Mouse (Mus musculus) testis, adult 2 months (tissue): ENCODE results near the gene Lin7c. TPM values are rescaled to one million over a fixed set of nuclear protein-coding genes. Genes with fewer than 3 reads are reported as not detected.
A peak's percentile ranks its signal among the peaks of the same experiment; 100 is the strongest.

Source experiments
- H3K27ac ChIP-seq: fragments of 200-500 bp; 2 replicates; pipeline ENCODE4 v1.5.1; 2012; ENCODE audit warnings: low read depth, low read length; ENCODE audit not compliant: control insufficient read depth, insufficient read depth
- H3K27me3 ChIP-seq: fragments of 200-500 bp; 2 replicates; pipeline ENCODE4 v1.6.1; 2012; ENCODE audit warnings: mild to moderate bottlenecking, low read length, moderate library complexity; ENCODE audit not compliant: control insufficient read depth, insufficient read depth
- H3K36me3 ChIP-seq: fragments of 200-500 bp; 2 replicates; pipeline ENCODE4 v1.6.1; 2012; ENCODE audit warnings: mild to moderate bottlenecking, low read length; ENCODE audit not compliant: control insufficient read depth, insufficient read depth
- H3K4me1 ChIP-seq: fragments of 200-500 bp; 2 replicates; pipeline ENCODE4 v1.6.1; 2012; ENCODE audit warnings: low read length; ENCODE audit not compliant: control insufficient read depth, insufficient read depth
- H3K4me3 ChIP-seq: fragments of 200-500 bp; 2 replicates; pipeline ENCODE4 v1.5.1; 2012; ENCODE audit warnings: low read depth, mild to moderate bottlenecking, low read length, moderate library complexity, mixed read lengths; ENCODE audit not compliant: control insufficient read depth
- CTCF ChIP-seq: fragments of 200-500 bp; IDR thresholded peaks from 2 replicates; pipeline ENCODE4 v1.5.1; 2012; ENCODE audit warnings: low read depth, mild to moderate bottlenecking, inconsistent platforms, low read length, moderate library complexity; ENCODE audit not compliant: control insufficient read depth, insufficient read depth, insufficient replicate concordance
- POLR2A ChIP-seq: fragments of 200-500 bp; IDR thresholded peaks from 2 replicates; pipeline ENCODE4 v1.6.1; 2012; ENCODE audit warnings: low read depth, mild to moderate bottlenecking, inconsistent platforms, low read length, moderate library complexity; ENCODE audit not compliant: control insufficient read depth
- polyA plus RNA-seq: library from polyadenylated mRNA; depleted of rRNA; stranded (reverse); fragments of >200 nt; gene quantifications from 2 replicates; pipeline ENCODE4 v1.2.3, GENCODE M21; 2012

Lin7c gene
- polyA plus RNA-seq, 1 experiment = 7.7 TPM

GRCm38 (mm10) chr2:109881111-109881510, 9.5 kb upstream of the Lin7c start:
- TF ChIP-seq CTCF = no peak
- no peak for TF ChIP-seq POLR2A
- H3K4me1 ChIP-seq = no peaks in the 10 kb centered on the region
- H3K27ac ChIP-seq = no peak overlapping the region
- H3K36me3 ChIP-seq = no peaks in the 10 kb centered on the region
- no peak overlapping the region for H3K4me3 ChIP-seq
- H3K27me3 ChIP-seq = no peaks in the 10 kb centered on the region

- Histone ChIP-seq H3K27me3 (no peaks in the 10 kb centered on the region), H3K36me3 (no peaks in the 10 kb centered on the region), H3K4me1 (no peaks in the 10 kb centered on the region), H3K4me3 (no peak overlapping the region), H3K27ac (no peak overlapping the region)
- TF ChIP-seq CTCF (no peak), POLR2A (no peak)
Observed at GRCm38 (mm10) chr2:109881625-109882024, 9.0 kb upstream of the Lin7c start.

DNA sequence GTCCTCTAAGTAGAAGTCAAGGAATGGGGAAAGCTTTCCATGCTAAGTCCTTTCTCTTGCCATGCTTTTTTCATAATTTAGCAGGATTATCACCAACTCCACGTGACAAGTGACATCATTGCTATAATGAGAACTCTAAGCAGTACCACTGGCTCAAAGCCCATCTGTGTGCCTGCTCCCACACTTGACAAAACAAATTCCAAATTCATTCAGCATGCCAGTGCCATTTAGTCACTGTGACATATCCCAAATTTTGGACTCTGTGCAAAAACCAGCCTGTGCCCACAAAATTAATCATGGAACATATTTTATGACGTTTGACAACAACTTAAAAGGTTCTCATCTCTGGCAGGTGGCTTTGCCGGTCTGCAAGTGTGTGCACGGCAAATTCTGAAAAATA, 6.5 kb upstream of the Lin7c start:
- Histone ChIP-seq H3K27me3 (no peaks in the 10 kb centered on the region), H3K27ac (no peak overlapping the region), H3K4me3 (no peak overlapping the region), H3K4me1 (no peaks in the 10 kb centered on the region), H3K36me3 (no peaks in the 10 kb centered on the region)
- TF ChIP-seq POLR2A = no peak
- no peak for TF ChIP-seq CTCF

GRCm38 (mm10) chr2:109884507-109884906, 6.1 kb upstream of the Lin7c start:
- Histone ChIP-seq H3K4me3 (no peak overlapping the region), H3K36me3 (no peaks in the 10 kb centered on the region), H3K27me3 (no peaks in the 10 kb centered on the region), H3K27ac (no peak overlapping the region), H3K4me1 (no peaks in the 10 kb centered on the region)
- TF ChIP-seq POLR2A (no peak), CTCF (no peak)

GRCm38 (mm10) chr2:109890068-109890467, 585 bp upstream of the Lin7c start:
- peaks cover 1% of the 10 kb centered on the region for H3K36me3 ChIP-seq
- no peaks in the 10 kb centered on the region for H3K4me1 ChIP-seq
- TF ChIP-seq POLR2A = no peak
- TF ChIP-seq CTCF = no peak
- no peak overlapping the region; the same call in 1 of the 2 replicates for H3K27ac ChIP-seq
- no peaks in the 10 kb centered on the region for H3K27me3 ChIP-seq
- peak overlapping the region; percentile 96 for H3K4me3 ChIP-seq

GRCm38 (mm10) chr2:109891031-109891430, 378 bp downstream of the Lin7c start:
- no peaks in the 10 kb centered on the region for H3K4me1 ChIP-seq
- TF ChIP-seq CTCF (no peak), POLR2A (no peak)
- no peaks in the 10 kb centered on the region for H3K27me3 ChIP-seq
- peak overlapping the region; percentile 93 for H3K27ac ChIP-seq
- H3K4me3 ChIP-seq = peak overlapping the region; percentile 96
- peaks cover 1% of the 10 kb centered on the region for H3K36me3 ChIP-seq

DNA sequence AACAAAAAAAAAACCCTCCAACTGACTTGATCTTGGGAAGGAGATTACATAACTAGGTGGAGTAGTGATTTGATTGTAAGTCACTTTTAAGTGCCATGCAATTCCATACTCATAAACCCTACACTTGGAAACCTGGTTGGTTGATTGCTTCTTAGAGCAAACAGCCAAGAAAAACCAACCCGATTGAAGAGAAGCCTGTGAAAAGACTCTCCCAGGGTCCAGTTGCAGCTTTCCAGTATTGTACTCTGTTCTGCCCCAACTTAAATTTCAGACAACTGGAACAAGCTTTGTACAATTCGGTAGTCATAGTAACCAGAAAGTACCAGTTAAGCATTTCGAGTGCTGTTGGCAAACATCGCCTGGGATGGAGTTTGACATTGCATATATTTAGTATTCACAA, 818 bp downstream of the Lin7c start:
- H3K4me1 ChIP-seq = no peaks in the 10 kb centered on the region
- peaks cover 1% of the 10 kb centered on the region for H3K36me3 ChIP-seq
- TF ChIP-seq CTCF (no peak), POLR2A (no peak)
- H3K27ac ChIP-seq = peak overlapping the region; percentile 93
- H3K27me3 ChIP-seq = no peaks in the 10 kb centered on the region
- H3K4me3 ChIP-seq = peak overlapping the region; percentile 96

DNA sequence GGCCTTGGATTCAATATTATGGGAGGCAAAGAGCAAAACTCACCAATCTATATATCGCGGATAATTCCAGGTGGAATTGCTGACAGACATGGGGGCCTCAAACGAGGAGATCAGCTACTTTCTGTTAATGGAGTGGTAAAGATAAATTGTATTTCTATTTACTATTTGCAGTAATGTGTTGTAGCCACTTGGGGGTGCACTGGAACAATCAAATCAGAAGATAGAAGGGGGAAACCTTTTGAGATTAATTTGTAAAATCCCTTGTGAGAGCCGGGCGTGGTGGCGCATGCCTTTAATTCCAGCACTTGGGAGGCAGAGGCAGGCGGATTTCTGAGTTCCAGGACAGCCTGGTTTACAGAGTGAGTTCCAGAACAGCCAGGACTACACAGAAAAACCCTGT, 5.7 kb downstream of the Lin7c start:
- Histone ChIP-seq H3K27ac (no peak overlapping the region), H3K4me3 (no peak overlapping the region), H3K36me3 (peaks cover 4% of the 10 kb centered on the region), H3K4me1 (no peaks in the 10 kb centered on the region), H3K27me3 (no peaks in the 10 kb centered on the region)
- TF ChIP-seq POLR2A = no peak
- no peak for TF ChIP-seq CTCF
